8 mouse cellular contexts compared by ENCODE assay signal in genomic region chr11:111537654-111538053, GRCm38 (mm10).
A peak's percentile ranks its signal among the peaks of the same experiment; 100 is the strongest.
DNase-seq lines count a peak whose midpoint lies in the region; ATAC-seq and TF ChIP-seq lines count a peak whose summit lies in the region.

No protein-coding gene starts in this region.

- H3K27ac ChIP-seq in kidney, embryonic 15.5 days: no peak overlapping the region
- H3K27ac ChIP-seq in MEL (ENCODE audit: control insufficient read depth, low read depth, low read length): no peak overlapping the region
- no peak overlapping the region for H3K27ac ChIP-seq in bone marrow, adult 2 months (ENCODE audit: control insufficient read depth, insufficient read depth, low read depth, low read length, poor library complexity)

- no peak overlapping the region for H3K4me3 ChIP-seq in kidney, embryonic 15.5 days (replicated peaks)
- H3K4me3 ChIP-seq in MEL (ENCODE audit: control insufficient read depth in 1 of 2, insufficient read depth in 1 of 2, low read depth in 2 of 2, low read length in 2 of 2): peak overlapping the region in 1 of 2 experiments; percentile 53; a peak in 2 of 4 replicates
- no peak overlapping the region for H3K4me3 ChIP-seq in bone marrow, adult 2 months (replicated peaks; ENCODE audit: control insufficient read depth, low read depth, low read length)

- 15% methylated on average over 3 of the region's 3 CpGs for WGBS in kidney, embryonic 15.5 days
- 21% methylated on average over 3 of the region's 3 CpGs for WGBS in bone marrow, adult 2 months

- TF ChIP-seq EP300 in MEL (IDR thresholded peaks at IDR 0.05; ENCODE audit: low read depth in 1 of 2, low read length in 2 of 2): peak in 1 of 2 experiments; percentile 20; a peak in 1 of 4 replicates

- H3K9ac ChIP-seq in kidney, embryonic 15.5 days: no peak overlapping the region
- no peak overlapping the region for H3K9ac ChIP-seq in MEL (ENCODE audit: control insufficient read depth, low read depth, low read length, poor library complexity, severe bottlenecking)

- H3K9me3 ChIP-seq in kidney, embryonic 15.5 days (replicated peaks): no peaks in the 10 kb centered on the region
- no peaks in the 10 kb centered on the region for H3K9me3 ChIP-seq in MEL (replicated peaks; ENCODE audit: insufficient read depth, low read length)

- no peak overlapping the region for H3K4me2 ChIP-seq in kidney, embryonic 15.5 days

- H3K36me3 ChIP-seq in kidney, embryonic 15.5 days: no peaks in the 10 kb centered on the region
- no peaks in the 10 kb centered on the region; a peak in 1 of 4 replicates for H3K36me3 ChIP-seq in MEL (ENCODE audit: control insufficient read depth in 1 of 2, insufficient read depth in 2 of 2, low read length in 2 of 2)

- peak; percentile 82 for TF ChIP-seq RAD21 in MEL (IDR thresholded peaks at IDR 0.05; ENCODE audit: low read depth, low read length)

- peak; percentile 11 for DNase-seq in kidney, adult 11 months
- peak; percentile 86 for DNase-seq in MEL (ENCODE audit: low read depth, low spot score)
- DNase-seq in layer of hippocampus, adult 18-20 months (ENCODE audit: low spot score in 2 of 2): peak; percentile 48 to 81
- DNase-seq in lung, postnatal 14 days: peak; percentile 70
- DNase-seq in thymus, postnatal 0 days (ENCODE audit: low spot score): peak; percentile 48

- ATAC-seq in kidney, embryonic 15.5 days (replicated peaks; ENCODE audit: low FRiP score): no peak
- 0 out of 2 replicates have a peak, but pooled peaks have one; percentile 62 for ATAC-seq in erythroblast, adult 5-6 weeks (replicated peaks; ENCODE audit: low FRiP score, poor library complexity, severe bottlenecking)

- H3K79me2 ChIP-seq in MEL (ENCODE audit: control insufficient read depth, insufficient read depth, low read length, poor library complexity): no peaks in the 10 kb centered on the region

- H3K4me1 ChIP-seq in kidney, embryonic 15.5 days: 0 out of 2 replicates have a peak, but pooled peaks cover 4% of the 10 kb centered on the region
- peaks cover 2 to 3% of the 10 kb centered on the region in 2 experiments; a peak in 2 of 4 replicates for H3K4me1 ChIP-seq in MEL (ENCODE audit: control insufficient read depth in 1 of 2, insufficient read depth in 2 of 2, low read length in 2 of 2)
- no peaks in the 10 kb centered on the region for H3K4me1 ChIP-seq in bone marrow, adult 2 months (ENCODE audit: control insufficient read depth, insufficient read depth, low read length)

- H3K27me3 ChIP-seq in kidney, embryonic 15.5 days: peaks cover 22% of the 10 kb centered on the region
- no peaks in the 10 kb centered on the region; a peak in 2 of 4 replicates for H3K27me3 ChIP-seq in MEL (ENCODE audit: control insufficient read depth in 1 of 2, insufficient read depth in 2 of 2, low read length in 2 of 2)

- TF ChIP-seq POLR2A in MEL (IDR thresholded peaks at IDR 0.05; ENCODE audit: control insufficient read depth in 1 of 2, insufficient read depth in 1 of 2, low read depth in 1 of 2, low read length in 2 of 2, poor library complexity in 1 of 2): no peak
- no peak for TF ChIP-seq POLR2A in bone marrow, adult 2 months (IDR thresholded peaks at IDR 0.05; ENCODE audit: borderline replicate concordance, control insufficient read depth, low read depth, low read length)

- peak; percentile 61 to 93 (median 83) for TF ChIP-seq CTCF in MEL (IDR thresholded peaks at IDR 0.05 in 2 of 3, conservative IDR thresholded peaks at IDR 0.05 in 1 of 3; ENCODE audit: control insufficient read depth in 1 of 3, insufficient read depth in 1 of 3, low read depth in 2 of 3, low read length in 3 of 3, poor library complexity in 1 of 3, severe bottlenecking in 1 of 3)
- TF ChIP-seq CTCF in bone marrow, adult 2 months (IDR thresholded peaks at IDR 0.05; ENCODE audit: control insufficient read depth, insufficient read depth, low read length): 0 out of 2 replicates have a peak, but pooled peaks have one; percentile 1

TF ChIP-seq in MEL, 35 proteins besides CTCF, POLR2A, EP300 and RAD21:
- TF ChIP-seq POLR2AphosphoS5 (IDR thresholded peaks at IDR 0.05; ENCODE audit: borderline replicate concordance, low read depth, low read length) (no peak), SMC3 (IDR thresholded peaks at IDR 0.05; ENCODE audit: low read depth, low read length) (peak; percentile 98), ELF1 (IDR thresholded peaks at IDR 0.05; ENCODE audit: low read depth, low read length) (no peak), ETS1 (IDR thresholded peaks at IDR 0.05; ENCODE audit: low read depth, low read length) (0 out of 2 replicates have a peak, but pooled peaks have one; percentile 9), SIN3A (IDR thresholded peaks at IDR 0.05; ENCODE audit: low read length) (peak; percentile 46; the same call in 1 of the 2 replicates), MAZ (IDR thresholded peaks at IDR 0.05; ENCODE audit: low read depth, low read length) (no peak), HCFC1 (IDR thresholded peaks at IDR 0.05; ENCODE audit: low read depth, low read length) (peak; percentile 25; the same call in 1 of the 2 replicates), MYB (IDR thresholded peaks at IDR 0.05; ENCODE audit: low read depth, low read length) (no peak), NELFE (IDR thresholded peaks at IDR 0.05; ENCODE audit: low read depth, low read length) (no peak), MAFK (IDR thresholded peaks at IDR 0.05; ENCODE audit: borderline replicate concordance, low read depth, low read length) (no peak), ZNF384 (IDR thresholded peaks at IDR 0.05; ENCODE audit: low read depth, low read length) (no peak), E2F4 (IDR thresholded peaks at IDR 0.05; ENCODE audit: borderline replicate concordance, low read depth, low read length) (no peak), ZKSCAN1 (IDR thresholded peaks at IDR 0.05; ENCODE audit: low read depth, low read length) (no peak), NRF1 (IDR thresholded peaks at IDR 0.05; ENCODE audit: insufficient read depth, low read depth, low read length, poor library complexity, severe bottlenecking) (no peak), MEF2A (IDR thresholded peaks at IDR 0.05; ENCODE audit: extremely low read depth, insufficient replicate concordance, low read depth, low read length, poor library complexity, severe bottlenecking) (no peak), ZC3H11A (IDR thresholded peaks at IDR 0.05; ENCODE audit: low read depth, low read length) (peak; percentile 83), UBTF (IDR thresholded peaks at IDR 0.05; ENCODE audit: borderline replicate concordance, insufficient read depth, low read depth, low read length) (no peak), GABPA (IDR thresholded peaks at IDR 0.05; ENCODE audit: low read depth, low read length) (no peak), POLR2AphosphoS2 (IDR thresholded peaks at IDR 0.05; ENCODE audit: low read length) (no peak), TCF12 (IDR thresholded peaks at IDR 0.05; ENCODE audit: low read depth, low read length) (0 out of 2 replicates have a peak, but pooled peaks have one; percentile 8), MAX (IDR thresholded peaks at IDR 0.05; ENCODE audit: low read length) (no peak; the same call in 1 of the 2 replicates), GATA1 (IDR thresholded peaks at IDR 0.05; ENCODE audit: low read depth, low read length) (0 out of 2 replicates have a peak, but pooled peaks have one; percentile 12), USF1 (IDR thresholded peaks at IDR 0.05; ENCODE audit: low read depth, low read length) (no peak), JUND (IDR thresholded peaks at IDR 0.05; ENCODE audit: low read depth, low read length) (no peak), TBP (IDR thresholded peaks at IDR 0.05; ENCODE audit: low read depth, low read length) (no peak), TAL1 (IDR thresholded peaks at IDR 0.05; ENCODE audit: low read length) (no peak), ZMIZ1 (IDR thresholded peaks at IDR 0.05; ENCODE audit: low read depth, low read length) (peak; percentile 30; the same call in 1 of the 2 replicates), MYC (IDR thresholded peaks at IDR 0.05; ENCODE audit: low read depth, low read length) (no peak), RCOR1 (IDR thresholded peaks at IDR 0.05; ENCODE audit: low read depth, low read length) (no peak), BHLHE40 (IDR thresholded peaks at IDR 0.05; ENCODE audit: borderline replicate concordance, low read depth, low read length) (no peak), CHD2 (IDR thresholded peaks at IDR 0.05; ENCODE audit: low read length) (no peak), MXI1 (IDR thresholded peaks at IDR 0.05; ENCODE audit: low read depth, low read length) (0 out of 2 replicates have a peak, but pooled peaks have one; percentile 43), USF2 (IDR thresholded peaks at IDR 0.05; ENCODE audit: borderline replicate concordance in 1 of 2, insufficient read depth in 1 of 2, low read depth in 1 of 2, low read length in 2 of 2) (no peak), KAT2A (conservative IDR thresholded peaks at IDR 0.05; ENCODE audit: low read depth, low read length) (no peak), CHD1 (IDR thresholded peaks at IDR 0.05; ENCODE audit: low read depth, low read length) (no peak)

Comparison
In these comparisons a context has a peak if more than half of its experiments do, and no peak if none do; other contexts are left out.
1. DNase-seq: peak in every context shown above with its lines; median percentile 86 in MEL; 70 in lung, postnatal 14 days; 64 in layer of hippocampus, adult 18-20 months; 48 in thymus, postnatal 0 days; 11 in kidney, adult 11 months.